12 mouse cellular contexts compared by ENCODE assay signal in genomic region chr12:30201031-30201430, GRCm38 (mm10).
"Had no signal": no experiment of that assay in that cellular context is flagged by ENCODE, and none has a peak within 500 bp of the region (broad histone marks: within the 10 kb centered on the region; RNA-seq: fewer than 3 reads in every experiment).

No protein-coding gene starts in this region.

- DNase-seq: kidney, adult 11 months; kidney, adult 8-10 months; kidney, postnatal 10 days; kidney, postnatal 36 days; layer of hippocampus, adult 9-11 months; liver; lung, adult 18-20 months; lung, postnatal 10 days; lung, postnatal 36 days; retina, postnatal 1 day; thymus, adult 18-20 months; thymus, postnatal 36 days had no signal
